ENCODE assay signal across 8 mouse cellular contexts in genomic region chr4:143278429-143278871, GRCm38 (mm10). TPM values are rescaled to one million over a fixed set of nuclear protein-coding genes. Genes with fewer than 3 reads are reported as not detected.
DNase-seq lines count a peak whose midpoint lies in the region; ATAC-seq lines count a peak whose summit lies in the region.

No protein-coding gene starts in this region.

- peak; percentile 48 for ATAC-seq in hindbrain, embryonic 11.5 days (ENCODE audit: low FRiP score)
- peak; percentile 72; the same call in 1 of the 2 replicates for ATAC-seq in limb, embryonic 11.5 days (ENCODE audit: insufficient number of reproducible peaks, low FRiP score, low TSS enrichment, low read depth)
- ATAC-seq in neural tube, embryonic 12.5 days (ENCODE audit: low FRiP score, low read depth), result peak; percentile 60

- H3K36me3 ChIP-seq in hindbrain, embryonic 11.5 days (ENCODE audit: control insufficient read depth, insufficient read depth, low read length), result 0 out of 2 replicates have a peak, but pooled peaks cover 5% of the 10 kb centered on the region
- no peaks in the 10 kb centered on the region for H3K36me3 ChIP-seq in limb, embryonic 11.5 days (ENCODE audit: control insufficient read depth, insufficient read depth, low read length)
- peaks cover 14% of the 10 kb centered on the region for H3K36me3 ChIP-seq in neural tube, embryonic 12.5 days

- H3K4me3 ChIP-seq in hindbrain, embryonic 11.5 days (ENCODE audit: low read depth, low read length), result no peak overlapping the region
- H3K4me3 ChIP-seq in limb, embryonic 11.5 days (ENCODE audit: low read depth, low read length), result no peak overlapping the region
- H3K4me3 ChIP-seq in neural tube, embryonic 12.5 days, result no peak overlapping the region

- no peak overlapping the region for H3K4me2 ChIP-seq in hindbrain, embryonic 11.5 days (replicated peaks; ENCODE audit: low read depth, low read length)
- H3K4me2 ChIP-seq in limb, embryonic 11.5 days (ENCODE audit: low read depth, severe bottlenecking), result no peak overlapping the region; the same call in 1 of the 2 replicates
- H3K4me2 ChIP-seq in neural tube, embryonic 12.5 days (replicated peaks), result peak overlapping the region; percentile 37

- H3K4me1 ChIP-seq in hindbrain, embryonic 11.5 days (replicated peaks; ENCODE audit: control insufficient read depth, insufficient read depth, low read length), result 0 out of 2 replicates have a peak, but pooled peaks cover 4% of the 10 kb centered on the region
- no peaks in the 10 kb centered on the region for H3K4me1 ChIP-seq in limb, embryonic 11.5 days (ENCODE audit: control insufficient read depth, insufficient read depth, low read length)
- H3K4me1 ChIP-seq in neural tube, embryonic 12.5 days, result peaks cover 24% of the 10 kb centered on the region

- peak; percentile 19 for DNase-seq in 3134 (ENCODE audit: extremely low read depth, insufficient read length, low spot score)
- peak; percentile 51 for DNase-seq in adrenal gland, postnatal 14 days
- DNase-seq in frontal cortex, postnatal 10 days (ENCODE audit: low spot score in 2 of 2), result peak; percentile 38 to 44
- peak; percentile 54 for DNase-seq in hindbrain, embryonic 11.5 days (ENCODE audit: low spot score)
- peak; percentile 61 for DNase-seq in limb, embryonic 11.5 days (ENCODE audit: low spot score)
- DNase-seq in thymus, postnatal 14 days, result no peak
- DNase-seq in thymus, adult 18-20 months, result no peak

- H3K27me3 ChIP-seq in hindbrain, embryonic 11.5 days (ENCODE audit: control insufficient read depth, insufficient read depth, low read length), result no peaks in the 10 kb centered on the region
- H3K27me3 ChIP-seq in limb, embryonic 11.5 days (ENCODE audit: control insufficient read depth, insufficient read depth, low read length), result no peaks in the 10 kb centered on the region
- no peaks in the 10 kb centered on the region for H3K27me3 ChIP-seq in neural tube, embryonic 12.5 days (replicated peaks)

- H3K27ac ChIP-seq in hindbrain, embryonic 11.5 days (ENCODE audit: low read depth, low read length), result peak overlapping the region; percentile 89
- H3K27ac ChIP-seq in limb, embryonic 11.5 days (replicated peaks; ENCODE audit: low read depth, low read length), result no peak overlapping the region
- H3K27ac ChIP-seq in neural tube, embryonic 12.5 days, result no peak overlapping the region

- WGBS in hindbrain, embryonic 11.5 days, result 33% methylated on average over 14 of the region's 14 CpGs
- 11% methylated on average over 14 of the region's 14 CpGs for WGBS in limb, embryonic 11.5 days
- 18% methylated on average over 14 of the region's 14 CpGs for WGBS in neural tube, embryonic 12.5 days

- no peaks in the 10 kb centered on the region for H3K9me3 ChIP-seq in hindbrain, embryonic 11.5 days (ENCODE audit: control insufficient read depth, low read length)
- no peaks in the 10 kb centered on the region for H3K9me3 ChIP-seq in limb, embryonic 11.5 days (ENCODE audit: control insufficient read depth, low read length)
- no peaks in the 10 kb centered on the region for H3K9me3 ChIP-seq in neural tube, embryonic 12.5 days

- no peak overlapping the region for H3K9ac ChIP-seq in hindbrain, embryonic 11.5 days (ENCODE audit: low read depth, low read length)
- H3K9ac ChIP-seq in limb, embryonic 11.5 days (ENCODE audit: low read length), result no peak overlapping the region
- H3K9ac ChIP-seq in neural tube, embryonic 12.5 days, result no peak overlapping the region

RNA-seq across cellular contexts. Expression of gene Pdpn, which starts 20.9 kb away (rescaled TPM):
- 5.9 and 8.4 TPM in 2 replicates for total RNA-seq in adrenal gland, postnatal 14 days (2021)
- 134 and 135 TPM in 2 replicates for polyA plus RNA-seq in hindbrain, embryonic 11.5 days (2014; fragmentation: Nextera tagmentation; extraction: Ambion mirVana)
- 29.6 and 32.0 TPM in 2 replicates for polyA plus RNA-seq in limb, embryonic 11.5 days (2014; fragmentation: Nextera tagmentation; extraction: Ambion mirVana)
- 116 and 121 TPM in 2 replicates for polyA plus RNA-seq in neural tube, embryonic 12.5 days (2016; fragmentation: Nextera tagmentation; extraction: Ambion mirVana)

Comparison
In these comparisons a context has a peak if more than half of its experiments do, and no peak if none do; other contexts are left out.
1. DNase-seq: peak in 3134 (single experiment), adrenal gland, postnatal 14 days (single experiment), frontal cortex, postnatal 10 days (2 of 2), hindbrain, embryonic 11.5 days (single experiment) and limb, embryonic 11.5 days (single experiment); none in thymus, postnatal 14 days (single experiment) and thymus, adult 18-20 months (0 of 2).
2. Peak in every context shown above with its lines, with median percentiles within 50 percentile points of each other: ATAC-seq.